10 mouse cellular contexts compared by ENCODE assay signal in genomic region chr6:134171906-134172728, GRCm38 (mm10).
DNase-seq lines count a peak whose midpoint lies in the region; ATAC-seq and TF ChIP-seq lines count a peak whose summit lies in the region.
"Had no signal": no experiment of that assay in that cellular context is flagged by ENCODE, and none has a peak within 500 bp of the region (broad histone marks: within the 10 kb centered on the region; RNA-seq: fewer than 3 reads in every experiment).

No protein-coding gene starts in this region.

- H3K27ac ChIP-seq in lung, postnatal 0 days (ENCODE audit: low read length) = 0 out of 2 replicates have a peak overlapping the region, but pooled peaks have one; percentile 32
- no peak overlapping the region for H3K27ac ChIP-seq in stomach, postnatal 0 days (replicated peaks)
- H3K27ac ChIP-seq: hindbrain, embryonic 14.5 days; limb, embryonic 15.5 days had no signal

- peak; percentile 24 for DNase-seq in adrenal gland, postnatal 14 days
- no peak for DNase-seq in adrenal gland, postnatal 4 days (ENCODE audit: low spot score in 2 of 2)
- no peak for DNase-seq in lung, postnatal 0 days (ENCODE audit: low spot score)
- DNase-seq in lung, adult 2 months = no peak
- DNase-seq in heart, postnatal 4 days = peak; percentile 29
- DNase-seq in telencephalon, adult 2 months (ENCODE audit: low read depth, low spot score) = peak; percentile 80
- DNase-seq in cerebellum, postnatal 10 days = no peak
- no peak for DNase-seq in stomach, postnatal 0 days (ENCODE audit: low spot score)

- no peaks in the 10 kb centered on the region for H3K27me3 ChIP-seq in lung, postnatal 0 days (replicated peaks; ENCODE audit: insufficient read depth, low read length)
- H3K27me3 ChIP-seq in stomach, postnatal 0 days (ENCODE audit: control insufficient read depth, insufficient read depth, low read length) = no peaks in the 10 kb centered on the region
- H3K27me3 ChIP-seq: limb, embryonic 15.5 days had no signal

- TF ChIP-seq CTCF in lung, postnatal 0 days (IDR thresholded peaks at IDR 0.05) = no peak
- TF ChIP-seq CTCF in lung, adult 2 months (IDR thresholded peaks at IDR 0.05; ENCODE audit: insufficient read depth, low read length) = no peak
- no peak for TF ChIP-seq CTCF in stomach, postnatal 0 days (IDR thresholded peaks at IDR 0.05; ENCODE audit: low read depth)

- TF ChIP-seq POLR2A in lung, adult 2 months (IDR thresholded peaks at IDR 0.05; ENCODE audit: borderline replicate concordance, extremely low read depth, low read depth, low read length) = no peak

- H3K36me3 ChIP-seq in lung, postnatal 0 days (ENCODE audit: insufficient read depth, low read length) = no peaks in the 10 kb centered on the region
- no peaks in the 10 kb centered on the region for H3K36me3 ChIP-seq in stomach, postnatal 0 days (ENCODE audit: control insufficient read depth, insufficient read depth, low read length)
- H3K36me3 ChIP-seq: limb, embryonic 15.5 days had no signal

- H3K4me1 ChIP-seq in lung, postnatal 0 days (ENCODE audit: insufficient read depth, low read depth, low read length) = no peaks in the 10 kb centered on the region
- peaks cover 16% of the 10 kb centered on the region for H3K4me1 ChIP-seq in lung, adult 2 months (ENCODE audit: control insufficient read depth, insufficient read depth, low read length)
- no peaks in the 10 kb centered on the region for H3K4me1 ChIP-seq in stomach, postnatal 0 days (replicated peaks; ENCODE audit: control insufficient read depth, insufficient read depth)

- no peak for ATAC-seq in lung, postnatal 0 days
- no peak for ATAC-seq in stomach, postnatal 0 days (ENCODE audit: low FRiP score, low TSS enrichment)

- no peaks in the 10 kb centered on the region for H3K9me3 ChIP-seq in lung, postnatal 0 days (ENCODE audit: low read length)
- no peaks in the 10 kb centered on the region for H3K9me3 ChIP-seq in stomach, postnatal 0 days (ENCODE audit: control insufficient read depth, low read length)
- H3K9me3 ChIP-seq: limb, embryonic 15.5 days had no signal

- H3K4me3 ChIP-seq in lung, postnatal 0 days (ENCODE audit: low read depth, low read length) = no peak overlapping the region
- no peak overlapping the region for H3K4me3 ChIP-seq in lung, adult 2 months (replicated peaks; ENCODE audit: extremely low read depth, low read depth, low read length)
- no peak overlapping the region for H3K4me3 ChIP-seq in stomach, postnatal 0 days (ENCODE audit: low read depth, low read length)
- H3K4me3 ChIP-seq: limb, embryonic 15.5 days had no signal

- 82% methylated on average over 17 of the region's 17 CpGs for WGBS in lung, postnatal 0 days
- WGBS in lung, adult 2 months = 71% methylated on average over 17 of the region's 17 CpGs
- WGBS in stomach, postnatal 0 days = 81% methylated on average over 17 of the region's 17 CpGs

- TF ChIP-seq EP300 in lung, postnatal 0 days (IDR thresholded peaks at IDR 0.05) = no peak
- no peak for TF ChIP-seq EP300 in stomach, postnatal 0 days (optimal IDR thresholded peaks at IDR 0.05)

- H3K4me2 ChIP-seq in lung, postnatal 0 days (replicated peaks; ENCODE audit: low read depth, low read length) = no peak overlapping the region
- no peak overlapping the region for H3K4me2 ChIP-seq in stomach, postnatal 0 days (replicated peaks; ENCODE audit: low read depth)
- H3K4me2 ChIP-seq: hindbrain, embryonic 14.5 days; limb, embryonic 15.5 days had no signal

- no peak overlapping the region for H3K9ac ChIP-seq in lung, postnatal 0 days (replicated peaks; ENCODE audit: low read depth)
- H3K9ac ChIP-seq in stomach, postnatal 0 days (ENCODE audit: low read length) = no peak overlapping the region
- H3K9ac ChIP-seq: hindbrain, embryonic 14.5 days; limb, embryonic 15.5 days had no signal

Comparison
In these comparisons a context has a peak if more than half of its experiments do, and no peak if none do; other contexts are left out.
1. DNase-seq: peak in adrenal gland, postnatal 14 days (single experiment), heart, postnatal 4 days (single experiment) and telencephalon, adult 2 months (single experiment); none in adrenal gland, postnatal 4 days (0 of 2), lung, postnatal 0 days (single experiment), lung, adult 2 months (single experiment), cerebellum, postnatal 10 days (0 of 2) and stomach, postnatal 0 days (single experiment).